Mouse (Mus musculus) layer of hippocampus, adult 2 months (tissue): Measurements from ENCODE around the gene Hfe2. TPM values are rescaled to one million over a fixed set of nuclear protein-coding genes. Genes with fewer than 3 reads are reported as not detected.

Experiments
- DNase-seq, 2 experiments: peaks; one replicate each; pipeline ENCODE4 v3.0.0; 2022; ENCODE audit warnings: low spot score in 2 of 2
- H3K27ac ChIP-seq: fragments of 200-600 bp; 2 replicates; pipeline ENCODE4 v1.8.1; 2022
- H3K4me3 ChIP-seq: fragments of 200-600 bp; 2 replicates; pipeline ENCODE4 v1.8.1; 2022; ENCODE audit warnings: mild to moderate bottlenecking
- CTCF ChIP-seq: fragments of 200-600 bp; conservative IDR thresholded peaks from 2 replicates; pipeline ENCODE4 v1.8.1; 2022; ENCODE audit warnings: antibody characterized with exemption, mild to moderate bottlenecking, moderate library complexity
- total RNA-seq, 2 experiments: library from RNA; stranded (reverse); gene quantifications; 2 replicates each; pipeline ENCODE4 v1.2.3; 2021

Hfe2 gene
- total RNA-seq, 2 experiments from 2014 or later, result 0.23 TPM; not detected in 1

DNA sequence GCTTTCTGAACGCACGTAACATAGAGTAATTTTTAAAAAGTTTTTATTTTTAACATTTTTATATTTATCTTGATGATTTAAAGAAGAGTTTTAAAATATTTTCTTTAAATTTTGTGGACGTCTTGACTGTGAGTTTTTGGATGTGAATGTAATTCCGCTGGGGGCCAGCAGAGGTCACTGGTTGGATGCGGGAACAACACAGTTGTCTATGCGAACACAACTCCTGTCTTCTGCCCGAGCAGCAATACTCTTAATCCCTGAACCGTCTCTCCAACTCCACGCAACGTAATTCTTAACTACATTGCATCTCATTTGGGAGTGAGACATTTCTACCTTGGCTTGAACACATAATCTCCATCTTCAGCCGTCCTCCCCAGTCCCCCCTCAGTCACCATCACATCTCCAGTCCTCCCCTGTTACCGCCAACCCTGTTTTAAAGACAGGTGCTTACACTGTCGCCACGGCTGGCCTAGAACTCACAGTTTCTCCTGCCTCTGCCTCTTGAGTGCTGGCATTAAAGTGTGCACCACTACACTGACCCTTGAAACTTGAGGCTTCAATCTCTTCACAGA, 22.5 kb downstream of the Hfe2 start:
- H3K27ac ChIP-seq, result no peak overlapping the region
- peak; percentile 66 to 83 for DNase-seq
- no peak overlapping the region for H3K4me3 ChIP-seq
- TF ChIP-seq CTCF, result peak; percentile 94

DNA sequence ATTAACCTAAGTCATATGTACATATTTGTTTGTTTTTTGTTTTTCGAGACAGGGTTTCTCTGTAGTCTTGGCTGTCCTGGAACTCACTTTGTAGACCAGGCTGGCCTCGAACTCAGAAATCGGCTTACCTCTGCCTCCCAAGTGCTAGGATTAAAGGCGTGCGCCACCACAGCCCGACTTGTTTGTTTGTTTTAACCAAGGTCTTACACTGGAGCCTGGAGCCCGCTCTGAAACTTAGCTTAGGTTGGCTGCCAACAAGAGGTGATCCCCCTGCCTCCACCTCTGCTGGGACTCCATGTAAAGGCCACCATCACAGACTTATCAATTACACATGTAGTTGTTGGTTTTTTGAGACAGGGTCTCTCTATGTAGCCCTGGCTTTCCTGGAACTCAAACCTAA, 23.9 kb downstream of the Hfe2 start:
- DNase-seq, result no peak
- TF ChIP-seq CTCF, result no peak
- H3K4me3 ChIP-seq, result no peak overlapping the region
- H3K27ac ChIP-seq, result no peak overlapping the region

DNA sequence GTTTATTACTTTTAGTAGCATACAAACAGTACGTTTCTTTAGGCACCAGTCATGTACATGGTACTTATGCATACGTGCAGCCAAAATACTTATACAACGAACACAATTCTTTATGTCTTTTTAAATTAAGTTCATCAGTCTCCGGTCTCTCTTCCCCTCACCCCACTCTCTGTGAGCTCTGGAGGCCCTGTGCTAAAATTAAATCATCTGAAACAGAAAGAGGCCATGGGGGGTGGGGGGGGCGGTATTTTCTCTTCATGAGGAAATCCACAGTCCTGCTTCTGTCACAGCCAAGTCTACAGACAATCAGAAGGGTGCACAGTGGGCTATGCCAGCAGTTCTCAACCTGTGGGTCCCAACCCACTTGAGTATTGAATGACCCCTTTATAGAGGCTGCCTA, 24.4 kb downstream of the Hfe2 start:
- Histone ChIP-seq H3K27ac (no peak overlapping the region), H3K4me3 (no peak overlapping the region)
- no peak for DNase-seq
- TF ChIP-seq CTCF, result no peak

DNA sequence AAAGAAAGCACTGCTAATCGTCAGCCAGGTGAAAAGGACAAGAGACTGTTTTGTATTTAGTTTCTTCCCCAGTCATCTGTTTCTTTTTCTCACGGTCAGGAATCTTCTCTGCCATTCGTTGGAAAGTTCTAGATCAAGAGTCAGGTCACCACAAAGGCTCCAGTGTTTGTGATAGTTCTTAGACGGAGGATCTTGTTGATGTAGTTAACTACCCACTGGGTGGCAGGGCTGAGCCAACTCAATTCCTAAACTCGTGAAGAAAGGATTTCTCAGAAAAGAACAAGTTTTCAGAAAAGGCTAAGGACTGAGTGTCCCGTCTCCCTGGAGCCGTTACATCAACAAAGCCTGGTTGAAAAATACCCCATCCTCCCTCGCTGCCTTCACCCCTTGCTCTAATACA, 26.2 kb downstream of the Hfe2 start:
- DNase-seq, result peak in 1 of 2 experiments; percentile 51
- peak; percentile 83 for TF ChIP-seq CTCF
- Histone ChIP-seq H3K4me3 (no peak overlapping the region), H3K27ac (peak overlapping the region; percentile 25; the same call in 1 of the 2 replicates)

DNA sequence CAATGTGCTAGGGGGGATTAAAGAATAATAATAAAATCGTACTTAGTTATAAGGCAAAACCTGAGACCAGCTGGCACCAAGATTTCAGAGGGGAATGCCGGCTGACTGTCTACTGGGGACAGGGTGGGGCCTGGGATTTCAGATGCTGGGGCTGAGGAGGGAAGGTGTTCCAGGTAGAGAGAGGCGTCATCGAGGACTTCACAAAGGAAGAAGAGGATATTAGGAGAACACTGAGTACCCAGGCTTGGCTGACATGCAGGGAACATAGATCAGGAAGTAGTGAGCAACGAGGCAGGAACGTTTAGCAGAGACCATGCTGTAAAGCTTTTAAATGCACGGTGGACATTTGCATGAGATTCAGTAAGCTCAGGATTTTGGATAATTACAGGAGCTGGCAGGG, 26.9 kb downstream of the Hfe2 start:
- Histone ChIP-seq H3K27ac (no peak overlapping the region; the same call in 1 of the 2 replicates), H3K4me3 (no peak overlapping the region)
- no peak for TF ChIP-seq CTCF
- DNase-seq, result no peak

DNA sequence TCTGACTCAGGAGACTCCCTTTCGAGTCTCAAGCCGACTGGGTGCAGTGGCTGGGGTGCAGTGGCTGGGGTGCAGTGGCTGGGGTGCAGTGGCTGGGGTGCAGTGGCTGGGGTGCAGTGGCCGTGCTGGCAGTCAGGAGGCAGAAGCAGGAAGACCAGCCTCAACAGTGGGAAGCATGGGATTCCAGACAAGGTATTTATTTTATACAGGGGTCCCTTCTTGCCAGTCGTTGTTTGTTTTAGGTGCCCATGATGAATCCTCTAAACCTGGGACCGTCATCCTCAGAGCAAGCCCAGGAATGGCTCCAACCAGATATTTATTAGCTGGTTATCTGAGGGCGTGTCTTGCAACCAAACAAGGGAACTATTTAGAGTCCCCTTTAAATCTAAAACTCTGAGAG, 28.6 kb downstream of the Hfe2 start:
- DNase-seq, result no peak
- Histone ChIP-seq H3K4me3 (no peak overlapping the region), H3K27ac (no peak overlapping the region)
- TF ChIP-seq CTCF, result no peak

DNA sequence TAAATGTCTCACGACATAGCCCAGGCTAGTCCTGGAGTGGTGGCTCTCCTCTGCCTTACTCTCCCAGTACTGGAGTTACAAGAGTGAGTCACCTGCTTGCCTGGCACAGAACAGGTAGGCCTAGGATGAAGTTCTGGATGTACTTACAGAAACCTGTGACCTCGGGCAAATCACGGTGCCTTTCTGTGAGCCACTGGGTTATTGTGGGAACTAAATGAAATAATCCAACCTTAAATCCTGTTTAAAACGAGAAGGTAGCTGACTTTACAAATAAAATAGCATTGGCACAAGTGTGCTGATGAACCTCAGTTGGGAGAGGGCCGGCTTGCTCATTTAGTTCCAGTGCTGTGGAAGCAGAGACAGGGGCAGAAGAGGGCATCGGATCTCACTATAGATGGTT, 29.3 kb downstream of the Hfe2 start:
- H3K27ac ChIP-seq, result peak overlapping the region; percentile 75; the same call in 1 of the 2 replicates
- no peak overlapping the region for H3K4me3 ChIP-seq
- TF ChIP-seq CTCF, result no peak
- DNase-seq, result no peak

DNA sequence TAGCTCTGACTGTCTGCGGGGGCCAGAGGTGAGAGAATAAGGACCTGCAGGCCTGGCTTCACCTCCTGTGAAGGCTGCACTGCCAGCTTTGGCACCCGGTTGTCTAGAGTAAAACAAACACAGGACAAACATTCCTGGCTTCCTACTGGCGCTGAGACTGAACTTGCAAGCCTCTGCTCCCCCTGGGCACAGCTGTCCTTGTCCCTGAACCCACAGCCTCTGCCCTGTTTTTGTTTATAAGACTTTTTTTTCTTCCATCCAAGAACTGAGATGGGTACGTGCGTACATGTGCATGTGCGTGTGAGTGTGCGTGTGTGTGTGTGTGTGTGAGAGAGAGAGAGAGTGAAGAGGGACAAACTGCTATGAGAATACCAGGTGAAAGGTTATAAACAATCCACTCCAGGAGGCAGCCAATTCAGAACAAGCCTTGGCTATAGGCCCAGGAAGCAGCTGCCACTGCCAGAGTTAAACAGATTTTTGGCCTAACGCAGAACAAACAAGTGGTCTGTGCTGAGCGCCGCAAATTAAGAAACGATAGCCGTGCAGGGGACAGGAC, 30.1 kb downstream of the Hfe2 start:
- peak; percentile 37 to 56 for DNase-seq
- H3K27ac ChIP-seq, result peak overlapping the region; percentile 75
- TF ChIP-seq CTCF, result no peak
- no peak overlapping the region for H3K4me3 ChIP-seq

DNA sequence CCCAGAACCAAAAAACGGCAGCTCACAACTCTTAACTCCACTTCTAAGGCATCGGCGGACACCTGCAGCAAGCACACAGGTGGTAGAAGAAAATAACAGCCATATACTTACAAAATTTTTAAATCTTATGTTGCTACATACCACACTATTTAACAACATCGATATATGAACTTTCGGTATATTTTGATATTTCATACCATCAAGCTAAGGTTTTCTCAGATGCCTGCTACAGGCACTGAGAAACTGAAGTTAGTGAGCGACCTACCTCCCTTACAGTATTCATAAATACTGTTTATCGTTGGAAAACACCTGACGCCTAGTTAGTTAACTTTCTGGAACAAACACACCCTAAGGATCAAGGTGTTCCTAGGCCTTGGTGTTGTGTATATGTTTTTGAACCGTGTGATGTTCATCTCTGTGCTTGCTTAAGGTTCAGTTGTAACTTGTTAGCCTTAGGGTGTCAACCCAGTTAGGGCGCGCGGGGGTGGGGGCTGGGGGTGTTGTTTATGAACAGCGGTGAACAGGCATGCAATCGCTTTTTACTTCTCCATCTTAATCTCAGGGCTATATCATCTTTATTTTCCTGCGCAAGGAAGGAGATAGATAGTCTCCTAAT, 31.1 kb downstream of the Hfe2 start:
- TF ChIP-seq CTCF, result no peak
- Histone ChIP-seq H3K4me3 (no peak overlapping the region), H3K27ac (peak overlapping the region; percentile 75)
- no peak for DNase-seq

DNA sequence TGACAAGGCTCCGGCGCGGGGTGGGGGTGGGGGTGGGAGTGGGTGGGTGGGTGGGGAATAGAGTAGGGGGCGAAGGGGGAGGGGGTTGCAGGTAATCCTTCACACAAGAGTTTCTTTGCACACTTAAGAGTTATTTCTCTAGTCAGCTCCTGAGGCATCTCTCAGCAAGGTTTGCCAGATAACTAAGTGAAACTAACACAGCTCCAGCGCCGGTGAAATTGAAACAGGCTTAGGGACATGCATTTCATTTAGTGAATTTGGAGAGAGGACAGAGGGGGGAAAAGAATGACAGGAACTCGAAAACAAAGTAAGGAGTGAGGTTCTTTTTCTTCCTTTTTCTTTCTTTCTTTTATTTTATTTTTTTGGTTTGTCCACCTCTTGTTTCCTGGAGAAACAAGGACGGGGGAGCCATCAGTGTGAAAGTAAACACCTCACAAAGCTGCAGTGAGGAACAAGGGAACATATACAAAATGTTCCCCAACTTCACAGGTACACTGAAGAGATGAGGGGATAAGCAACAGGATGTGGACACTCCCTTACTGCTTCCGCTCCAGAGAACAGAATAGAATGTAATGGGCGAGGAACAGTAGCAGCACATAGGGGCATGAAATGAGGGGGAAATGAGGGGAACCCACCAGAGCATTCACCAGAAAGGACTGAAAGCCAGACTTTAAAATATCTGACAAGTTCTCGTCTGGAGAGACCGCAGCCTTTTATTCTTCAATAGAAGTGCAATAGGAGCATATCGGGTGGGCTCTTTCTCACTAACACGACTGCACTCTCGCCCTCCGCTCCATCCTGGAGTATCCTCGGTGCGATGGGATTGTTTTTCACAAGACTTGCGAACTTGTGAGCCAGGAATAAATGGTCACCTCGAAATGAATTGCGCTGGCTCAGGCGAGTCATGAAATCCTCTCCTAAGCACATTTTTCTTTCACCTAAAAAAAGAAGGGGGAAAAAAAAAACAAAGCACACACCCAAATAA, 32.0 kb downstream of the Hfe2 start:
- peak overlapping the region; percentile 66 for H3K4me3 ChIP-seq
- no peak for DNase-seq
- peak overlapping the region; percentile 78 for H3K27ac ChIP-seq
- TF ChIP-seq CTCF, result no peak

DNA sequence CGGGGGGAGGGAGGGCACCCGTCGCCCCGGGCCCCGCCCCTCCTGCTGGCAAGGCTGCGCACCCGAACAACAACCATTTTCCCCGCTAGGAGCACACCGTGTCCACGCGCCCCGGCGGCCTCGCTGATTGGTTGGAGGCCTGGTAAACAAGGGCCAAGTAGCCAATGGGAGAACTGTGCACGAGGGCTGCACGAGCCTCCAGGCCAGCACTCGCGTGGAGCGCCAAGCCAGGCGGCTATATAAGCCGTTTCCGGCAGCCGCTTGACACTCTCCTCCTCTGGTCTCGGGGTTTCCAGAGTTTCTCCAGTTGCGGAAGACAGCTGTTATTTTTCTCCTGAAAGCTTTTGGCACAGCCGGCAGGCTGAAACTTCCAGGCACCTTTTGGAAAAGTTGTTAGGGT, 32.7 kb downstream of the Hfe2 start, which contains the start of gene Txnip:
Txnip (plus strand) TSS at position 264 of the 400 bp plus-strand sequence.
- DNase-seq, result peak; percentile 93 to 95
- peak; percentile 78 for TF ChIP-seq CTCF
- Histone ChIP-seq H3K27ac (peak within 1 kb of the TSS; percentile 82), H3K4me3 (peak within 1 kb of the TSS; percentile 66)

DNA sequence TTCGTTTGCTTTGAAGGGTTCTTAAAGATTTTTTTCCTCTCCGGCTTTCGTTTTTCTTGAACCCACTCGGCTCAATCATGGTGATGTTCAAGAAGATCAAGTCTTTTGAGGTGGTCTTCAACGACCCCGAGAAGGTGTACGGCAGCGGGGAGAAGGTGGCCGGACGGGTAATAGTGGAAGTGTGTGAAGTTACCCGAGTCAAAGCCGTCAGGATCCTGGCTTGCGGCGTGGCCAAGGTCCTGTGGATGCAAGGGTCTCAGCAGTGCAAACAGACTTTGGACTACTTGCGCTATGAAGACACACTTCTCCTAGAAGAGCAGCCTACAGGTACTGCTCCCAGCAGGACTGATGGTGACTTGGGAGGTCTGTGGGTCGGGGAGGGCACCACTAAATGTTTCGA, 33.2 kb downstream of the Hfe2 start:
- H3K4me3 ChIP-seq, result peak overlapping the region; percentile 66
- no peak for DNase-seq
- no peak for TF ChIP-seq CTCF
- peak overlapping the region; percentile 82 for H3K27ac ChIP-seq

DNA sequence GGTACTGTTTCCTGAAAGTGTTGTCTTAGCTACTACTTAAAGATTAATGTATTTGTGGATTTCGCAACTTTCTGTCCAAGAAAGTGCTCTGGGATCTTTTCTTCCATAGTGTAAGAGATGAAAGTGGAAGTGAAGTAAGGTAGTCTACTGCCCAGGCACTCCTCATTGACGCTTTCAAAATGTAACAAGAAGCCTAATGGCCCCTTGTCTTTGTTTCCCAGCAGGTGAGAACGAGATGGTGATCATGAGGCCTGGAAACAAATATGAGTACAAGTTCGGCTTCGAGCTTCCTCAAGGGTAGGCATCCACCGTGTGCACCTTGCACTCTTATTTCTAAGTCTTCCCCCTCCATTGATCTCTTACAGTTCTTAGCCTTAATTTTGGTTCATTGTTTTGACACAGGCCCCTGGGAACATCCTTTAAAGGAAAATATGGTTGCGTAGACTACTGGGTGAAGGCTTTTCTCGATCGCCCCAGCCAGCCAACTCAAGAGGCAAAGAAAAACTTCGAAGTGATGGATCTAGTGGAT, 33.8 kb downstream of the Hfe2 start:
- TF ChIP-seq CTCF, result no peak
- Histone ChIP-seq H3K4me3 (peak overlapping the region; percentile 66), H3K27ac (peak overlapping the region; percentile 82)
- DNase-seq, result no peak
